Mouse (Mus musculus) gastrocnemius, postnatal 36 days (tissue): ENCODE measurements around the gene Palm2. TPM values are rescaled to one million over a fixed set of nuclear protein-coding genes. Genes with fewer than 3 reads are reported as not detected.

ENCODE experiments used
- DNase-seq, 2 experiments: peaks; one replicate each; pipeline ENCODE4 v3.0.0; 2022
- intact Hi-C: fragments of 180-260 bp; cut with DNase I; formaldehyde crosslinking; loops from one replicate; pipeline ENCODE4 v1.15.1; 2025
- total RNA-seq, 2 experiments: library from RNA; stranded (reverse); gene quantifications; 2 replicates each; pipeline ENCODE4 v1.2.3; 2021

Gene Palm2
- total RNA-seq, 2 experiments from 2014 or later, result 0.26 to 1.6 TPM

- intact Hi-C loops, result no loop called here
- DNase-seq, result no peak
Measured at GRCm38 (mm10) chr4:57652185-57652904, 218.3 kb downstream of the Palm2 start.

GRCm38 (mm10) chr4:57655966-57656365 is 221.9 kb downstream of the Palm2 start:
- intact Hi-C loops, result no loop called here
- no peak for DNase-seq

- no peak for DNase-seq
- intact Hi-C loops, result no loop called here
Measured at GRCm38 (mm10) chr4:57656388-57656787, 222.3 kb downstream of the Palm2 start.

- DNase-seq, result no peak
- intact Hi-C loops, result no loop called here
Measured at GRCm38 (mm10) chr4:57656861-57657260, 222.8 kb downstream of the Palm2 start.

GRCm38 (mm10) chr4:57660470-57660869 is 226.4 kb downstream of the Palm2 start:
- intact Hi-C loops, result no loop called here

GRCm38 (mm10) chr4:57666101-57666500 is 232.1 kb downstream of the Palm2 start:
- intact Hi-C loops, result no loop called here
- DNase-seq, result no peak

More at GRCm38 (mm10) chr4:57660470-57660869, 226.4 kb downstream of the Palm2 start:
- DNase-seq, result no peak

GRCm38 (mm10) chr4:57670813-57671469 is 236.9 kb downstream of the Palm2 start:
- intact Hi-C loops, result loop anchor here (1.0 to 2.0 kb wide), 2 partner anchors 56 to 117 kb away; no protein-coding TSS in a partner anchor
- DNase-seq, result no peak

GRCm38 (mm10) chr4:57672541-57672940 is 238.5 kb downstream of the Palm2 start:
- intact Hi-C loops, result loop anchor here (2.0 kb wide), 1 partner anchor 208 kb away; no protein-coding TSS in a partner anchor
- DNase-seq, result no peak

- intact Hi-C loops, result loop anchor here (2.0 kb wide), 1 partner anchor 208 kb away; no protein-coding TSS in a partner anchor
Measured at GRCm38 (mm10) chr4:57672996-57673906, 239.2 kb downstream of the Palm2 start.

GRCm38 (mm10) chr4:57674351-57674750 is 240.3 kb downstream of the Palm2 start:
- DNase-seq, result no peak
- intact Hi-C loops, result no loop called here

More at GRCm38 (mm10) chr4:57672996-57673906, 239.2 kb downstream of the Palm2 start:
- DNase-seq, result peak; percentile 77 to 83

- peak; percentile 49 to 67 for DNase-seq
- intact Hi-C loops, result no loop called here
Measured at GRCm38 (mm10) chr4:57675387-57675786, 241.3 kb downstream of the Palm2 start.

- no peak for DNase-seq
- intact Hi-C loops, result no loop called here
Measured at GRCm38 (mm10) chr4:57677916-57678315, 243.9 kb downstream of the Palm2 start.

- DNase-seq, result peak; percentile 25 to 29
- intact Hi-C loops, result no loop called here
Measured at GRCm38 (mm10) chr4:57678991-57679457, 245.0 kb downstream of the Palm2 start.

- no peak for DNase-seq
- intact Hi-C loops, result no loop called here
Measured at GRCm38 (mm10) chr4:57680186-57680585, 246.1 kb downstream of the Palm2 start.

GRCm38 (mm10) chr4:57681511-57681910 is 247.5 kb downstream of the Palm2 start:
- intact Hi-C loops, result no loop called here
- DNase-seq, result no peak

GRCm38 (mm10) chr4:57682341-57682740 is 248.3 kb downstream of the Palm2 start:
- no peak for DNase-seq
- intact Hi-C loops, result no loop called here

- intact Hi-C loops, result no loop called here
- no peak for DNase-seq
Measured at GRCm38 (mm10) chr4:57682944-57683343, 248.9 kb downstream of the Palm2 start.

GRCm38 (mm10) chr4:57684676-57685215 is 250.7 kb downstream of the Palm2 start:
- DNase-seq, result no peak
- intact Hi-C loops, result no loop called here

GRCm38 (mm10) chr4:57686736-57687135 is 252.7 kb downstream of the Palm2 start:
- no peak for DNase-seq
- intact Hi-C loops, result no loop called here

- intact Hi-C loops, result no loop called here
- no peak for DNase-seq
Measured at GRCm38 (mm10) chr4:57687583-57687982, 253.5 kb downstream of the Palm2 start.
